Mouse (Mus musculus): ENCODE results near the gene Apoc2.

The Apoc2 gene

GRCm38 (mm10) chr7:19628192-19628535 is 49.6 kb downstream of the Apoc2 start:
- no peak for DNase-seq

- DNase-seq = no peak
Observed at GRCm38 (mm10) chr7:19627721-19628120, 50.0 kb downstream of the Apoc2 start.

GRCm38 (mm10) chr7:19623433-19623832 is 54.3 kb downstream of the Apoc2 start:
- no peak for DNase-seq

- DNase-seq = no peak
Observed at GRCm38 (mm10) chr7:19622241-19622640, 55.5 kb downstream of the Apoc2 start.
